Mouse (Mus musculus) mature B cell (primary cell): Measurements from ENCODE around the gene Ypel3.
"Not testable (repeated sequence)": the region's sequence is repeated elsewhere in the genome, so short reads cannot be mapped to it uniquely, and the experiment has no call there.

Experiments
- in situ Hi-C: fragments of 300-500 bp; cut with MboI; formaldehyde crosslinking; loops from 2 replicates; pipeline ENCODE4 v1.14.3; 2019

Ypel3 gene

GRCm38 (mm10) chr7:126766201-126766600, 10.6 kb upstream of the Ypel3 start, which contains the start of gene Gdpd3:
Gene Gdpd3 (plus strand): TSS chr7:126766334.
- in situ Hi-C loops = no loop called here

- in situ Hi-C loops = no loop called here
These were observed 9.8 kb upstream of the Ypel3 start for GRCm38 (mm10) chr7:126767001-126767400.

GRCm38 (mm10) chr7:126770784-126771183, 6.0 kb upstream of the Ypel3 start:
- in situ Hi-C loops = no loop called here

GRCm38 (mm10) chr7:126773351-126773750, 3.4 kb upstream of the Ypel3 start:
- in situ Hi-C loops = no loop called here

- in situ Hi-C loops = no loop called here
These were observed 2.3 kb upstream of the Ypel3 start for GRCm38 (mm10) chr7:126774463-126774862.

GRCm38 (mm10) chr7:126775185-126775977, 1.4 kb upstream of the Ypel3 start:
- in situ Hi-C loops = no loop called here

- in situ Hi-C loops = no loop called here
These were observed 849 bp upstream of the Ypel3 start for GRCm38 (mm10) chr7:126775978-126776234.

- in situ Hi-C loops = no loop called here
These were observed 721 bp downstream of the Ypel3 start for GRCm38 (mm10) chr7:126777476-126777875.

GRCm38 (mm10) chr7:126778147-126778546, 1.4 kb downstream of the Ypel3 start:
- in situ Hi-C loops = no loop called here

- in situ Hi-C loops = not testable (repeated sequence)
These were observed 2.3 kb downstream of the Ypel3 start for GRCm38 (mm10) chr7:126779101-126779500.

- in situ Hi-C loops = no loop called here
These were observed 3.5 kb downstream of the Ypel3 start for GRCm38 (mm10) chr7:126779983-126780970.

- in situ Hi-C loops = no loop called here
These were observed 4.3 kb downstream of the Ypel3 start, which contains the start of gene Tbx6 for GRCm38 (mm10) chr7:126780971-126781635. Gene Tbx6 (plus strand): TSS chr7:126781483.

GRCm38 (mm10) chr7:126781661-126782370, 5.1 kb downstream of the Ypel3 start:
- in situ Hi-C loops = no loop called here

GRCm38 (mm10) chr7:126782693-126783092, 5.9 kb downstream of the Ypel3 start:
- in situ Hi-C loops = no loop called here

- in situ Hi-C loops = no loop called here
These were observed 7.7 kb downstream of the Ypel3 start for GRCm38 (mm10) chr7:126784469-126784868.

- in situ Hi-C loops = no loop called here
These were observed 8.3 kb downstream of the Ypel3 start for GRCm38 (mm10) chr7:126785056-126785455.

- in situ Hi-C loops = no loop called here
These were observed 9.4 kb downstream of the Ypel3 start for GRCm38 (mm10) chr7:126786142-126786541.

GRCm38 (mm10) chr7:126789141-126789540, 12.4 kb downstream of the Ypel3 start:
- in situ Hi-C loops = no loop called here

GRCm38 (mm10) chr7:126791851-126792720, 15.3 kb downstream of the Ypel3 start, which contains the start of gene Ppp4c:
Gene Ppp4c (minus strand): TSS chr7:126792496.
- in situ Hi-C loops = no loop called here

- in situ Hi-C loops = no loop called here
These were observed 16.1 kb downstream of the Ypel3 start for GRCm38 (mm10) chr7:126792721-126793443.
